19 mouse cellular contexts compared by ENCODE assay signal in genomic region chr19:29515991-29516390, GRCm38 (mm10).
"Had no signal": no experiment of that assay in that cellular context is flagged by ENCODE, and none has a peak within 500 bp of the region (broad histone marks: within the 10 kb centered on the region; RNA-seq: fewer than 3 reads in every experiment).

No protein-coding gene starts in this region.

- H3K27ac ChIP-seq: kidney, embryonic 15.5 days; limb, embryonic 13.5 days; liver, embryonic 13.5 days; midbrain, embryonic 13.5 days; stomach, postnatal 0 days had no signal

- H3K36me3 ChIP-seq: liver, embryonic 13.5 days; midbrain, embryonic 13.5 days had no signal

- H3K4me2 ChIP-seq: kidney, embryonic 15.5 days; limb, embryonic 13.5 days; liver, embryonic 13.5 days; lung, embryonic 14.5 days; midbrain, embryonic 13.5 days had no signal

- DNase-seq: kidney, adult 11 months; kidney, adult 8-10 months; kidney, postnatal 10 days; kidney, postnatal 36 days; left cerebral cortex, postnatal 4 days; liver; liver, embryonic 13.5 days; lung, embryonic 14.5 days; lung, postnatal 36 days; right cerebral cortex, postnatal 14 days; right cerebral cortex, postnatal 4 days; thymus, adult 2 months; thymus, postnatal 14 days; thymus, postnatal 4 days had no signal

- H3K27me3 ChIP-seq: kidney, embryonic 15.5 days; limb, embryonic 13.5 days; liver, embryonic 13.5 days; midbrain, embryonic 13.5 days had no signal

- ATAC-seq: lung, postnatal 0 days; midbrain, embryonic 13.5 days had no signal

- H3K9me3 ChIP-seq: kidney, embryonic 15.5 days; liver, embryonic 13.5 days had no signal

- H3K4me3 ChIP-seq: kidney, embryonic 15.5 days; limb, embryonic 13.5 days; liver, embryonic 13.5 days; midbrain, embryonic 13.5 days had no signal

- H3K9ac ChIP-seq: kidney, embryonic 15.5 days; limb, embryonic 13.5 days; liver, embryonic 13.5 days; lung, embryonic 14.5 days; midbrain, embryonic 13.5 days had no signal
